Comparison of ENCODE assay signal across 20 mouse cellular contexts in genomic region chr6:67106493-67106892, GRCm38 (mm10).
DNase-seq lines count a peak whose midpoint lies in the region; ATAC-seq and TF ChIP-seq lines count a peak whose summit lies in the region.
"Had no signal": no experiment of that assay in that cellular context is flagged by ENCODE, and none has a peak within 500 bp of the region (broad histone marks: within the 10 kb centered on the region; RNA-seq: fewer than 3 reads in every experiment).

No protein-coding gene starts in this region.

- CTCF ChIA-PET in Patski (lab: Charles Lee): interaction anchor here (1.3 kb wide), 1 partner anchor 74 kb away, joined by 3 read pairs; no protein-coding TSS in a partner anchor

- ATAC-seq in kidney, embryonic 15.5 days (replicated peaks; ENCODE audit: low FRiP score): no peak
- no peak for ATAC-seq in Patski
- ATAC-seq in liver, postnatal 0 days: no peak
- ATAC-seq: forebrain, embryonic 14.5 days; hindbrain, postnatal 0 days had no signal

- no peaks in the 10 kb centered on the region for H3K36me3 ChIP-seq in kidney, embryonic 15.5 days
- no peaks in the 10 kb centered on the region for H3K36me3 ChIP-seq in liver, postnatal 0 days (replicated peaks; ENCODE audit: insufficient read depth, low read length)
- H3K36me3 ChIP-seq: limb, embryonic 15.5 days; stomach, embryonic 15.5 days had no signal

- in situ Hi-C loops in Patski (cut with MboI; ENCODE audit: low pct_unique_long_range_greater_than_20kb): no loop called here

- no peak for TF ChIP-seq CTCF in Patski (IDR thresholded peaks at IDR 0.05)
- no peak for TF ChIP-seq CTCF in liver, postnatal 0 days (IDR thresholded peaks at IDR 0.05; ENCODE audit: low read depth)

- TF ChIP-seq EP300 in liver, postnatal 0 days (IDR thresholded peaks at IDR 0.05; ENCODE audit: low read depth): no peak

- H3K27ac ChIP-seq in kidney, embryonic 15.5 days: no peak overlapping the region
- no peak overlapping the region for H3K27ac ChIP-seq in liver, postnatal 0 days (ENCODE audit: low read depth)
- H3K27ac ChIP-seq: hindbrain, postnatal 0 days; limb, embryonic 15.5 days; stomach, embryonic 15.5 days had no signal

- intact Hi-C loops in left cerebral cortex, postnatal 25 days (cut with DNase I): no loop called here

- H3K9me3 ChIP-seq in kidney, embryonic 15.5 days (replicated peaks): no peaks in the 10 kb centered on the region
- H3K9me3 ChIP-seq in liver, postnatal 0 days (ENCODE audit: low read length): no peaks in the 10 kb centered on the region
- H3K9me3 ChIP-seq: limb, embryonic 15.5 days; megakaryocyte, embryonic 14.5 days; stomach, embryonic 15.5 days had no signal

- peak; percentile 85 for DNase-seq in kidney, adult 11 months
- DNase-seq in 3T3-L1 (ENCODE audit: low read depth, low spot score): peak; percentile 58
- peak; percentile 83 for DNase-seq in Patski (ENCODE audit: low read depth, low spot score)
- peak; percentile 87 to 91 for DNase-seq in kidney, postnatal 25 days
- DNase-seq in liver, postnatal 0 days: no peak
- DNase-seq in left cerebral cortex, postnatal 25 days (ENCODE audit: low spot score in 2 of 2): no peak
- DNase-seq: adrenal gland, postnatal 36 days; cerebellum, adult 8-10 months; gastrocnemius, postnatal 25 days; lung, postnatal 10 days; midbrain, embryonic 14.5 days; right cerebral cortex, postnatal 25 days; thymus, adult 18-20 months had no signal

- POLR2A ChIA-PET in Patski (lab: Charles Lee): no interaction called here

- H3K4me2 ChIP-seq in kidney, embryonic 15.5 days: no peak overlapping the region
- H3K4me2 ChIP-seq in liver, postnatal 0 days (ENCODE audit: low read depth, low read length): no peak overlapping the region
- H3K4me2 ChIP-seq: limb, embryonic 15.5 days; stomach, embryonic 15.5 days had no signal

- H3K9ac ChIP-seq in kidney, embryonic 15.5 days: no peak overlapping the region
- H3K9ac ChIP-seq in liver, postnatal 0 days (replicated peaks): no peak overlapping the region
- H3K9ac ChIP-seq: limb, embryonic 15.5 days; stomach, embryonic 15.5 days had no signal

- 80% methylated on average over 2 of the region's 2 CpGs for WGBS in kidney, embryonic 15.5 days
- WGBS in liver, postnatal 0 days (ENCODE audit: insufficient replicate concordance): 71% methylated on average over 2 of the region's 2 CpGs

- H3K27me3 ChIP-seq in kidney, embryonic 15.5 days: no peaks in the 10 kb centered on the region
- no peaks in the 10 kb centered on the region for H3K27me3 ChIP-seq in Patski
- no peaks in the 10 kb centered on the region for H3K27me3 ChIP-seq in liver, postnatal 0 days (ENCODE audit: insufficient read depth, low read length)
- H3K27me3 ChIP-seq: CH12.LX; limb, embryonic 15.5 days; stomach, embryonic 15.5 days had no signal

- H3K4me1 ChIP-seq in kidney, embryonic 15.5 days: peaks cover 25% of the 10 kb centered on the region
- peaks cover 19% of the 10 kb centered on the region; the same call in 1 of the 2 replicates for H3K4me1 ChIP-seq in liver, postnatal 0 days (ENCODE audit: insufficient read depth)

- H3K4me3 ChIP-seq in kidney, embryonic 15.5 days (replicated peaks): no peak overlapping the region
- H3K4me3 ChIP-seq in liver, postnatal 0 days (ENCODE audit: low read depth, low read length): no peak overlapping the region
- H3K4me3 ChIP-seq: limb, embryonic 15.5 days; megakaryocyte, embryonic 14.5 days; stomach, embryonic 15.5 days had no signal

Comparison
In these comparisons a context has a peak if more than half of its experiments do, and no peak if none do; other contexts are left out.
1. DNase-seq: peak in kidney, adult 11 months (single experiment), 3T3-L1 (single experiment), Patski (single experiment) and kidney, postnatal 25 days (2 of 2); none in liver, postnatal 0 days (single experiment) and left cerebral cortex, postnatal 25 days (0 of 2).